Mouse (Mus musculus): ENCODE data around the gene 1700066M21Rik.

The 1700066M21Rik gene

DNA sequence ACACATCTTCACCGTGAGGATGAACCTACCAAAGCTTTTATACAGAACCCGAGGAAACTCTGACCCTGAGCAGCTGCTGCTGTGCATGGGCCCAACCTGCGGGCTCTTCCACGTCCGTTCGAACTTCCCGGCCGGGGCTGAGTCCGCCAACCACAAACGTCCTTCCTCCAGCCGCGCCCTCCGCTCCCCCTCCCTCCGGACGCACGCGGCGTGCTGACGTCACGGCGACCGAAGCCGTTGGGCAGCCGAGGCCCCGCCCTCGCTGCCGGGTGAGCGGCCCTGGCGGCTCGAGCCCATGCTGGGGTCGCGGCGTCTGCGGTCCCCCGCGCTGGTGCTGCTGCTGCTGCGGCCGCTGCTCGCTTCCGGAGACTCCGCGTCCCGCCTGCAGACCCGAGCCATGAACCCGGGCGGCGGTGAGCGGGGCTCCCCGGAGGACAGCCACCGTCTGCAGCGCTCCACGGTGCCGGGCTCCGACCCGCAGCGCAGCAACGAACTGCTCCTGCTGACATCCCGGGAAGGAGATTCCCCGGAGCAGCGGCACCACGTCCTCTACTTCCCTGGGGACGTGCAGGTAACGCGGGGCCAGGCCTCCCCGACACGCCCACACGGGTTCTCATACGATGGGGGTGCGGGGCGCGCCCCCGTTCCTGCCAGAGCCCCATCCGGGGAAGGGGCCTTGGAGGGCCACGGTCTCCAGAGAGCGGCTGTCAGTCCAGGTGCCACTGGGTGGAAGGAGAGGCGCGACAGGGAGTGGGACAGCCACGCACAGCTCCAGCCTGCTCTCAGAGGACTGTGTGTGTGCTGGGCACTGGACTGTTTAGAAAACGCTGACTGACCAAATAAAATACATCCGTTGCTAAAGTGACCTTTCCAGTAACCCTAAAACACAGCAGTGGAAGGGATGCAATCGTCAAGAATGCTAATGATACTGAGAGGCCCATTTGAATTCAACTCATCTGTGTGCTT lies at the start of gene 1700066M21Rik:
Gene 1700066M21Rik (plus strand): TSS at position 245 of the 966 bp plus-strand sequence.
- DNase-seq = peak; percentile 96

DNA sequence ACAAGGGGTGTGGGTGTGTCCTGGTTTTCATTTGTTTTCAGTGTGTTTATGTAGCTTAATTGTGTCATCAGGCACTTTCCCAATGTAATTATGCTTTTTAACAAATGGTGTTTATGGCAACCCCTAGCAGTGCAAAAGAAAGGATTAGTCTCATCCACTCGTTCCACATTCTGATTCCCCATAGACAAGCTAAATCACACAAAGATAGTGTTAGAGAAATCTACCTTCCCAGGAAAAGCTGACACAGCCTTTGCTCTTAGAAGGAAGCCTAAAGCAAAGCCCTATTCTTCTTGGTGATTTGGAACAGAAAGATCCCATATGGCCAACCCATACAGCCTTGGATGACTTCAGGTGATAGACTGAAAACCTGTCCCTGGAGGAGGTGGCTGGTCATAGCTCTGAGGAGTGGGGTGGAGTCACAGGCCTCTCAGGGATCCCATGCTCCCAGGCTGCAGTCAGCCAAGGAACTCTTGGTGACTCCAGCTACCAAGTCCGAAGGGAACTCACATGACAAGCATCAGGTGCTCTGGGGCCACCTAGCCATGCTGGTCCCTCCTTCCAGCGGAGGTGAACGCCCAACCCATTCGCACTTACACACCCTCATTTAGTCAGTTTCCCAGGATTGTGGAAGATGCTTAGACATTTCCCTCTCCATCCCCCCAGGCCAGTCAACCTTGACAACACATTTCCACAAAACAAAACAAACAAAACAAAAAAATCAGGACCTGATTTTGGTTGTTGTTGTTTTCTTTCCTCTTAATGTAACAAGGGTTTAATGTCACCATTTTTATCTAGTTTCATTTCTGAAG lies 47.9 kb upstream of the 1700066M21Rik start:
- no peak for DNase-seq

DNA sequence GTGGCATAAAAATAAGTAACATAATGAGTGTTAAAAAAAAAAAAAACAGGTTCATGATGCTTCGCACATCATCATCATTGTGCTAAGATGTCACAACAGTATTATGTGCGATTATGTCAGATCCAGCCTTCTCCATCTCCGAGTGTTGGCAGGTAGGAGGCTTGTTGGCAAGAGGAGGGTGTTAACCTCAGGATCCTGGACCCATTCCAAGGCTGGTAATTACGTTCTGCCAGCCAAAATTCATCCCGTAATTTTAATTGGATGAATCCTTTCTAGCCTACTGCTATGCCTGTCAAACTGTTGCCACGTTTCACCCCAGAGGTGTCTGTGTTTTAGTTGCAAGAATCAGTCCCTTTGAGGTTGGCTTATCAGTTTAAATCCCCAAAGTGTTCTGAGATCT lies 47.2 kb upstream of the 1700066M21Rik start:
- DNase-seq = no peak

DNA sequence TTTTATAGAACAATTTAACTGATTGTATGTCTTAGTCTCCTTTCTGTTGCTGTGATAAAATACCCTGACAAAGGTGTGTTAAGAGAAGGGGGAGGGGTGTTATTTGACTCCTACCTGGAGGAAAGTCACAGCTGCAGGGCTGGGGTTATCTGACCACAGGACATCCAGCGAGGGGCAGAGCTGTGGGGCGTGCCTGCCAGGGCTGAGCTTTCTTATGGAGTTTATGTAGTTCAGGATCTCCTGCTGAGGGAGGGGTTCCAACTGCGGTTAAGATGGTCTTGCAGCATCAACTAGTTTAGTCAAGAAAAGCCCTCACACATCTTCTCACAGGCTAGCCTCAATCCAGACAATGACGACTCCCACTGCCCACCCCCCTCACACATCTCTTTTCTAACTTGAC lies 45.4 kb upstream of the 1700066M21Rik start:
- no peak for DNase-seq

DNA sequence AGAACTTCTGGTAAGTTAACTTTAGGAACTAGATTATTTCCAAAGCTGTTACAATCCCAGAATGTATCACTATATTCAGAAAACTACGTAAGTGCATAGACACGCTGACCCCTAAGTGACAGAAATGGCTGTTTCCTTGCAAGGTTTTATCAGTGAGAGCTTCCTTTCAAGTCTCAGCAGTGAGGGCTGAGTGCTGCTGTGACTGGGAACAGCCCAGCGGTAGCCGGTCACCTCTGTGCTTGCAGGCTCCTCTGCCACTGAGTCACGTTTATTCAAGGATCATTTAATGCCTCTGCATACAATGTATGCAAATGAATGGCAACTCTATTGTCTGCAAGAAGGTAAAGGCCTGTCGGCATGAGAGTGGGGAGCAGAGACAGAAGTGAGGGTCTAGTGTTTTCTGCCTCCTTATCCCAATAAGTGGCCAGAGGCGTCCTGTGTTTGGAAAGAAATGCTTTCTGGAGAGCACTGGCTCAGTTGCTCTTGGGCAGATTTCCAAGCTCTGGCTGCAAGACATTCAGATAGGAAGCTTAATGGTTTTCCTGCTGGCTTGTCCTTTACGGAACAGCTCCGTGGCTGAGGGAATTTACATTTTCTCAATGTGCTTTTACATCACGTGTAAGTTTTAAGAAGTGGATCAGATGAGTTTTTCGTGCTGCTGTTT lies 43.7 kb upstream of the 1700066M21Rik start:
- peak; percentile 4 for DNase-seq

DNA sequence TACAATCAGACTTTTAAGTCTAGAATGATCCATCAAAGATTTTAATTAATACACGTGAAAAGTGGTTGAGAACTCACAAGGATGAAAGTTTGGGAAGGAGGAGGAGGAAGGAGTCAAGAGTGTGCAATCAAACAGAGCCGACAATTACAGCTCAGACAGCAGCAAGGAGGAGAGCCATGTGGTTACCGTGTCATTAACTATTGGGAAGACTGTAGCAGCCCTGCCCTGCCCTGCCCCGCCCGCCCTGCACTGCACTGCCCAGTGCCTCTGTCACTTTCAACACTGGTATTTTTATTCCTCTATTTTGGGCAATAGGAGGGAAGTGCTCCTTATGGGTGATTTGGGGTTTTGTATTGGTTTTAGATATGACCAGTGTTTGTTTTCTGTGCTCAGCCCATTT lies 42.2 kb upstream of the 1700066M21Rik start:
- no peak for DNase-seq

DNA sequence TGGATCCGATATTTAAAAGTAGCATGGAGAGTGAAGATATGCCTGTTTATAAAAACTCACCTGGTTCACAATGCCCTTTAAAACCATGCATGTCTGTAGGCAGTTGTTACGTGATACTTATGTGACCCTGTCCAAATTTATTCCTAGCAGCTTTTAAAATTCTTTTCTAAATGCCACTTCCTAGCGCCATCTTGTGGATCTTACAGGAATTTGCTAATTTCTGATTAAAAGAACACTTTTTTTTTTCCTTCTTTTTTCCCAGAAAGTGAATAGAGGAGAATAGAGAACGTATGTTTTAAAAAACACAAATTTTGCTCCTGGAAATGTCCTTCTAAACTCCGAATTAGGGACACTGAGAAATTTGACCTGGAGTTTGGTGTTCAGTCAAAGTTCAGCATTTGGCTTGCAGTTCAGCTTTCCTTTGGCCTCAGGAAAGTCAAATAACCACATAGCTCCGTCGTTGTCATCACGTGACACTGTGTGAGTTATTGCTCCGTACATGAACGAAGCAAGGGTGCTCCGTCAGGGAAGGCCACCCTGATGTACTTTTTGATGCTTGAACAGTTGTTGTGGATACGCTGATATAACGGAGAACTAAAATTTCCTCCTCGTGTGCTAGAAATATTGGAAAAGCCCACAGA lies 38.1 kb upstream of the 1700066M21Rik start:
- DNase-seq = no peak

DNA sequence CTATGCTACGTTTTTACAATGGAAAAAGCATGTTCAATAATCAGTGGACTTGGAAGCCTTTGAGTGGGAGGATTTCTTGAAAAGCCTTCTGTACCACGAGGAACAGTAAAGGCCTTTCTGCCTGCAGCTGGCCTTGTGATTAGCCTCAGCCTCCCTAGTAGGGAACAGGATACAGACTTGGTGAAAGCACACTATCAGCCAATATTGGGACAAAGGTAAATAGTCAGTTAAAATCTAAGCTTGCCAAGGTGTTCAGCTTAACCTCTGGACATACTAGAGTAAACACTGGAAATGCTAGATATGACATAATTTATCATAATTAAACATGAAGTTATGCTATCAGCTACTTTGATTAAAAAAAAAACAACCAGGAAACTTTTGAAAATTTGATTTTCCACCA lies 36.2 kb upstream of the 1700066M21Rik start:
- DNase-seq = no peak

DNA sequence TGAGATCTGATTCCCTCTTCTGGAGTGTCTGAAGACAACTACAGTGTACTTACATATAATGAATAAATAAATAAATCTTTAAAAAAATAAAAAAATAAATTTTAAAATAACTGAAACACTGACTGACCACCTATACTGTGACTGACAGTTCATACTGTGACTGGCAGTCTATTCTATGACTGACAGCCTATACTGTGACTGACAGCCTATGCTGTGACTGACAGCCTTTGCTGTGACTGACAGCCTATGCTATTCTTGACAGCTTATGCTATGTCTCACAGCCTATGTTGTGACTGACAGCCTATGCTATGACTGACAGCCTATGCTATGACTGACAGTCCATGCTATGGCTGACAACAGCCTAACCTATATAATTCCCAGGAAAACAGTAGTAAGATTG lies 29.9 kb upstream of the 1700066M21Rik start:
- no peak for DNase-seq

DNA sequence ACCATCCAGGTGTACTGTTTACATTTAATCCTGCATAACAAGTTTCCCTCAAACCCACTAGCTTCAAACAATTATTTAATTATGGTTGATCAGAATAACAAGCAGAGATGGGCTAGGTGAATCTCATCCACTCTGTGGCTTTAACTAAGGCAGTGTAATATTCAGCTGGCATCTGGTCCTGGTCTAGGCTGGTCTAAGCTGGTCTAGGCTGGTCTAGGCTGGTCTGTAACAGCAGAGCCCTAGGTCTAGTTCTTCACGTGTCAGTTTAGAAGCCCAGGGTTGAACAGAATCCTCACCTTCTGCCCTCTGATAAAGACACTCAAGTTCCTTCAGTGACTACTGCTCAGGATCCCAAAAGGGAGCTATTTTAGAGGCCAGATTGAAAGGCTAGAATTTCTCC lies 25.5 kb upstream of the 1700066M21Rik start:
- DNase-seq = no peak

DNA sequence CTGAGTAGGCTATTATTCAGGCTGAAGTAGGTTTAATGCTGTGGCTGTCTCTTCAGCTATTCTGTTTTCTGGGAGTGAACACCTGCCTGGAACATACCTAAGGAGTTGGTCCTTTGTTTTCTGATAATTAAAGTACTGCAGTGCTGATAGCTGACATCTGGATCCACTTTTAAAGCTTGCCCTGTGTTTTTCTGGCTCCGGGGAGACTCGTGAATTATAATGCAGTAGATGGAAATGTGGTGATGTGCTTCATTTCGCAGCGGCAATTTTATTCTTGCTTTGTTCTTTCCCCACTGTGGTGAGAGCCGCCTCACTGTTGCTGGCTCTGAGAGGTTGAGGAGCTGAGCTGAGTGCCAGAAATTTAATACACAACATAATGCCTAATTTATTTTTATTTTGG lies 18.9 kb upstream of the 1700066M21Rik start:
- no peak for DNase-seq

DNA sequence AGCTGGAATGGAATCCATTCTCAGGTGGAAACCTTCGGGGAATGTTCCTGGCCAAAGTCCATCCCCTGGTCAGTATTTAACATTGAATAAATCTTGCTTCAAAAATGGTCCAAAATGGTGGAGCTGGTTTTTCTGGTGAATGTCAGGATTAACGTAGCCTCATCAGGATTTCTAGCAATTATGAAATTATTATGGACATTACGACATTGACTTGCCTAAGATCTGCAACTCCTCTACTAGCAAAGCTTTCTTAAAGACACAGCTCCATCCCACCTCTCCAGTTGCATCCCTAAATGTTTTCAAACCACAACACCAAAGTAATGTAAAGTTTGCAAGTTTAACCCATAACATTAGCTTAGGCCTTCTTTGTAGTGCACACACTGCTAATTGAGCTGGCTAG lies 10.0 kb upstream of the 1700066M21Rik start:
- no peak for DNase-seq

DNA sequence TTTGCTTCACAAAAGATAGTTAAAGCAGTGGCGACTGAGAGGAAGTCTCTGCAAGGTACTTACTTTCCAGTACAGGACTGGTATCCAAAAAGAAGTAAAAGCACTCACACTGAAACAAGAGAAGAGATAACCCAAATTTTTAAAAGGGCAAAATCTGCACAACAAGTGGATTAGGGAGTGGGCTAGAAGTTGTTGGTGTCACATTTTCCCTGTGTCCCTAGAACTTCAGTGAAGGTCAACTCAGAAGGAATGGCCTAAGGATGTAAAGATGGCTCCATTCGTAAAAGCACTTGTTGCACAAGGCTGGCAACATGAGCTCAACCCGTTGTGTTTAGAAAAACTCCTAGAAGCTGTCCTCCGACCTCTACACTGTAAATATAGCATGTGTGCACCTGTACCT lies 8.3 kb upstream of the 1700066M21Rik start:
- DNase-seq = no peak

DNA sequence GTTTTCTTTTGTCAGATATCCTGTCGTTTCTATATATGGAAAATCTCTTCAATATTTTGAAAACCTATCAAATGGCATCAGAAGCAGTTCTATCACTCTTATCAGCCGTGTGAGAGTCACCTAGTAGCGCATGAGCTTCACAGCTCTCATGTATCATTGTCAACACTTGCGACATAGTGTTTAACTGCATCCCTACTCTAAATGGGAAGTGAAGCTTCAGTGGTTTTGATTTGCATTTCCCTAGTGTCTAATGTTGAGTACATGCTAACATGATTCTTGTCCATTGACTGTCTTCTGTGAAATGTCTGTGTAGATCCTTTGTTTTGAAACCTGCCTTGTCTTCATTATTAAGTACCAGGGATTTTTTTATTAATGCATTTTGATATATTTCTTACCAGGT lies 7.0 kb upstream of the 1700066M21Rik start:
- DNase-seq = no peak

DNA sequence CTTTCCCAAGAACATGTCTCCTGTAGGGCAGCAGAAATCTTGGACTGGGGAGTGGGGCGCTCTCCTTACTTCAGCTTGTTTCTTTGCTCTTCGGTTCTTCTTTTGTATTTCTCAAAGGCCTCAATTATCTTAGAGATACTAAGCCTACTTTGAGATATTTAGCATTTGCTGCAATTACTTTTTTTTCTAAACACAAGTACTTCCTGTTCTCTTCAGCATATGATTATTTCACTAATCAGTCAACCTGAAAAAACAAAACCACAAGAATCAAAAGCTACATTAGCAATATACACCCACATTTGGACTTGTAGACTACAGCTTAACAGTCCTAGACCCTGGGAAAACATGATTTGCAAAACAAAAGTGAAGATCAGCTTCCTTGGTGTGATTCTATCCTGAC lies 2.1 kb upstream of the 1700066M21Rik start:
- no peak for DNase-seq

DNA sequence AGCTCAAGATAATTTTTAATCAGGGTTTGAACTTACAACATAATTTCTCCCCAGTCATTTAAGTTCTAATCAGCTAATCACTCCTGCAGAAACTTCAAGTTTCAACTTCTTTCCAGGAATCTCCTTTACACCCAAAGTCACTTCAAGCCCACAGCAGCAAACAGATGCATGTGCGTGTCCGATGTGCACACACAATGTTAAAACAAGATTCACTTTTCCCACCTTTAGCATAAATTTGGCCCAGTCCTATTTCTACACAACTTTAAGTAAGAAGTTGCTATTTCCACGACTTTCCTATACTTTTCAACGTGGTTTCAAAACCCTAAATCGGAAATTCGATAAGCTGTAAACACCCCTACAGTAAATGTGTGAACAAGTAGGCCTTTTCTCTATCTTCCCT lies 614 bp upstream of the 1700066M21Rik start:
- DNase-seq = no peak

DNA sequence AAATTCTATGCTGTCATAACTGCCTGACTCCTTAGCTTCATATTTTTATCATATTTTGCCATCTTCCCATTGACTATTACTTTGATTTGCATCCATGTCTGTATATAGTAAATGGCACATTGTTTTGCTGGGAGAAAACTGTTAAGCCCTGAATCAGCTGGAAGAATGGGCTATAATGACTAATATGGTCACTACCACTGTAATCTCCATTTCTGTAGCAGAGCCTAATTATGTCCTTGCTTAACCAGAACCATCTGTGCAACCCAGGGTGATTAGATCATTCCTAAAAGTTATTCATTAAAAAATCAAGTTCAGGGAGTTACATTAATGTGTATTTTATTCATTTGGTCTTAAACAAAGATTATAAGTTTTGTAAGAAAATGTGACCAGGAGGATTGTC lies 9.1 kb downstream of the 1700066M21Rik start:
- DNase-seq = no peak

DNA sequence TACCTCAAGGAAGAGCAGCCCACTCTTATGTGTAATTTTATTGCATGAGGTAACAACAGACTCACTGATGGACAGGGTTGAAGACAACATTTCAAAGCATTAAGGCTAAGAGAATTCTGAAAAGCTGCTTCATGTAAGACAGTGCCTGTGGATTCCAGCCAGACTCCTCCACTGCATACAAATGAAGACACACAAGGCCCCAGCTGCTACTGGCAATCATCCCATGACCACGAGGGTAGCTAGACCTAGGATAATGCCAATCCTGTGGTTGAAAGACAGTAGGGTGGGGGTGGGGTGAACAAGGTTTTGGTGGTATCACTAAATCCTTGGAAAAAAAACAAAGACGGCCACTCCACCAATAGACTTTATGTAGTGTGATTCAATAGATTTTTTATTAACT lies 10.5 kb downstream of the 1700066M21Rik start:
- DNase-seq = no peak

DNA sequence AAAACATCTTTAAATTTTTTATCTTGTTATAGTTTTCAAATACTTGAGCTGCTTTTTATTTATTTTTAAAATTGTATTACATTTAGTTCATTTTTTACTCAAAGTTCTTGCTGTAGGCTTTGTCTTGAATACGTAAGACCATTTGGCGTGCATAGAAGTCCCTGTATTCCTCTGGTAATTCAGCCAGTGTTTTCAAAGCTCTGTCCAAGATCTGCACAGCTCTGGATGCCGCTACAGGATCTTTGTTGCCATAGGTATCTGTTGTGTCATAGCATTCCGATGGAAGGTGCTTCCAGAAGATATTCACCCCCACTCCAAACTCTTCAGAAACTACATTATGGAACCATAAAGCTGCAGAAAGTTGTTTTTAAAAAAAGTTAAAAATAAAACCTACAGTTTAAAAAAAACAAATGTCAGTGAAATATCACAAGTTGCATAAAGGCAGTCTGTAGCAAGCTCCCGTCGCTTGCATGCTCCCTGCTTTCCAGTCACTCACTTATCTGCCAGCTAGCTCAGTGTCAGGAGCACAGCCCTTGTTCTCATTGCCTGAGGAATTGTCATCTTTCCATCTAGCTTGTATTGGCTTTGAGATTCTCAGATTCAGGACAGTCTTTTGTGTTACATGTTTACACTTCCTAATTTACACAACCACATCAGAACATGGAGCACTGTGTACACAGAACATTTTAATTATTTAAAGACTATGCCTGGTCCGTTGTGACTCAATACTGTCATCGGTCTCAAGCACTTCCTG lies 11.2 kb downstream of the 1700066M21Rik start:
- DNase-seq = no peak

DNA sequence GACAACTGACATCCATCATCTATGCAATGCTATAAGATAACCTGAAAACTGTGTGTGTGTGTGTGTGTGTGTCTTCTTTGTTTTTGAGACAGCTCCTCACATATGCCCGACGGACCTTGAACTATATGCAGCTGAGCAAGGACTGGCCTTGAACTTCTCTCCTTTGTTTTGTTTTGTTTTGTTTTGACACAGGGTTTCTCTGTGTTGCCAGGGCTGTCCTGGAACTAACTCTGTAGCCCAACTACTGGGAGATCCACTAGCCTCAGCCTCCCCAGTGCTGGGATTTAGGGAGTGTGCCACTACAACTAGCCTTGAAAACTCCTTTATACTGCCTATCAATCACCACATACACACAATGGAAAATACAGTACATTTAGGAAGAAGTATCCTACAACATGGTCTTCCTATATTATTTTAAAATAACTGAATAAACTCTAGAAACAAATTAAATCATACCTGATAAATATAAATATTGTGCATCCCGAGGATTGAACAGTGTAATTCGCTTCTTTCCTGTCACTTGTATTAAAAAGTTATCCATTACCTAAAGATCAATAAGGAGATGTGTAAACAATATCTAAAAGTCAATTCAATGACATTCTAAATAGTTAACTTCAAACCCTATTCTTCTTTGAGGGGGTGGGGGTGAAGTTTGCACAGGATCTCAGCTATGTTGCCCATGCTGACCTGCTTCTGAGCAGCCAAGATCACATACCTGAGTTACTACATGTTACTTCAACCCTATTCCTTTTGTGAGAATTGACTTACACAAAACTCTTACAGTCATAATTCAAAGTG lies 13.8 kb downstream of the 1700066M21Rik start:
- DNase-seq = no peak

DNA sequence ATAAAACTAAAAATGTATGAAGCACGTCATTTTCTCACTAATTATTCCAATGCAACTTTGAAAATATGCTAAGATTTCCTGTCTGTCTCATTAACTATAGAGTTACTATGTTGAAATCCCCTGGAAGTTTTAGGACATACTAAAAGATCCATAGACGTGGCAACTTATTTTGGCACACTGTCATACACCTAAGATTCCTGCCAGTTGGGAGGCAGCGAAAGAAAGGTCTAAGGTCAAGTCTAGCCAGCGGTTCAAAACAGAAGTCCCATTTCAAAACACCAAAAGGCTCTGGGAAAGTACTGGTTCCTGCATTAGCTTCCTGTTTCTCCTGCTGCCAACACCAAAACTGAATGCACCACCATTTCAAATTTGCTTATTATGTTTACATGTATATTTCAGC lies 15.0 kb downstream of the 1700066M21Rik start:
- DNase-seq = no peak

Measured in kidney, adult 18-20 months (tissue).